Mouse (Mus musculus): ENCODE measurements around the gene Paip2b. TPM values are rescaled to one million over a fixed set of nuclear protein-coding genes. Genes with fewer than 3 reads are reported as not detected.

The Paip2b gene
- total and polyA plus RNA-seq, 3 experiments: 18.4 to 21.0 TPM; not detected in 1

DNA sequence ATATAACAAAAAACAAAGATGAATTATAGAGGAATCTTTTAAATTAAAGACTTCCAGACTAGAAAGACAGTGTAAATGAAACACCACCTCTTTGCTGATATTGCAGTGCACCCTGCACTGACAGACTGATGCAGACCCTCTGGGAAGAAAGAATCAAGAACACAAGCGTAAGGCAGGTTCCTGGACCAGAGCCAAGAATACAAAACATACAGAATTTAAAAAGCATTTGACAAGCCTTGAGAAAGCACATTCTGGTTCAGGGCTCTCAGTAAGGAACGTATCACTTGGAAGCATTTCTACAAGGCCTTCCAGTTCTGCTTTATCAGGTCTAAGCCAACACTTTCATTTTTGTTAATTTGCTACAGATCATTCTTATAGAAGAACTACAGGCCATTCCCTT, 9.7 kb downstream of the Paip2b start:
- no peak for DNase-seq (ENCODE audit: low read depth, low spot score)
- Histone ChIP-seq H3K79me2 (ENCODE audit: control insufficient read depth, insufficient read depth, low read length, poor library complexity) (no peaks in the 10 kb centered on the region), H3K36me3 (ENCODE audit: control insufficient read depth in 1 of 2, insufficient read depth in 2 of 2, low read length in 2 of 2) (0 out of 4 replicates have a peak, but pooled peaks cover 0 to 4% of the 10 kb centered on the region in 2 experiments), H3K9me3 (replicated peaks; ENCODE audit: insufficient read depth, low read length) (no peaks in the 10 kb centered on the region), H3K27me3 (ENCODE audit: control insufficient read depth in 1 of 2, insufficient read depth in 2 of 2, low read length in 2 of 2) (no peaks in the 10 kb centered on the region), H3K27ac (ENCODE audit: control insufficient read depth, low read depth, low read length) (no peak overlapping the region), H3K4me1 (ENCODE audit: control insufficient read depth in 1 of 2, insufficient read depth in 2 of 2, low read length in 2 of 2) (no peaks in the 10 kb centered on the region; a peak in 1 of 4 replicates), H3K4me3 (ENCODE audit: control insufficient read depth in 1 of 2, insufficient read depth in 1 of 2, low read depth in 2 of 2, low read length in 2 of 2) (no peak overlapping the region), H3K9ac (ENCODE audit: control insufficient read depth, low read depth, low read length, poor library complexity, severe bottlenecking) (no peak overlapping the region)
- no peak for TF ChIP-seq USF1 (IDR thresholded peaks at IDR 0.05; ENCODE audit: low read depth, low read length)
- TF ChIP-seq NELFE (IDR thresholded peaks at IDR 0.05; ENCODE audit: low read depth, low read length): no peak
- TF ChIP-seq MAX (IDR thresholded peaks at IDR 0.05; ENCODE audit: low read length): no peak
- TF ChIP-seq MAFK (IDR thresholded peaks at IDR 0.05; ENCODE audit: borderline replicate concordance, low read depth, low read length): no peak
- no peak for TF ChIP-seq GABPA (IDR thresholded peaks at IDR 0.05; ENCODE audit: low read depth, low read length)
- TF ChIP-seq MEF2A (IDR thresholded peaks at IDR 0.05; ENCODE audit: extremely low read depth, insufficient replicate concordance, low read depth, low read length, poor library complexity, severe bottlenecking): no peak

DNA sequence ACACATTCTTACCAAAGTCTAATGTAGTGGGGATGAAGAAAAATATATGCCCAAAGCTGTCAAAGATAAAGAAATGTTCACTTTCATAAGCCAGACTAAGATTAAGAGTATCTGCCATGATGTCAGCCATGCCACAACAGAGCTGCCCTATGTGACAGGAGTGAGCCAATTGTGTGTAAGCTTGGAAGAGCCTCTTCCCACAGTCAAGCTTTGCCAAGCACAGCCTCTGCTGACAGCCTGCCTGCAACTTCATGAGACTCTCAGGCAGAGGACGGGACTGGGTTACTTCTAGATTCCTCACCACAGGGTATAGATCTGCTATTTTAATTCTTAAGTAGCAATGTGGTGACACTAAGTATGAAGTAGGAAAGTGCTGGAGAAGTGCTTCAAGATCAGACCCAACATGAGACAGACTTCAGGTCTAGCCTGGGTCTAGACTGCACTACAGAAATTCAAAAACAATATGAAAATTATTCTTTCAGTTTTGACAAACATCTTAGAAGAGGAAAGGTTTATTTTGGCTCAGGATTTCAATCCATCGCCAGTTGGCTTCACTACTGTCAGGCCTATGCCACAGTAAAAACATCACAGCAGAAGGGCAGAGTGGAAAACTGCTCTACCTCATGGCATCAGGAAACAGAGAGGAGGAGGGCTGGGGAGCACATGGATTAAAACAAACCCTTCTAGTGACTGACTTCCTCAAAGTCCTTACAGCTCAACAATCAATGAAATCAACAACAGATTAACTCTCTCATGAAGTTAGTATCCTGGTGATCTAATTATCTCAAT, 10.6 kb downstream of the Paip2b start:
- DNase-seq (ENCODE audit: low read depth, low spot score): no peak
- Histone ChIP-seq H3K9me3 (replicated peaks; ENCODE audit: insufficient read depth, low read length) (no peaks in the 10 kb centered on the region), H3K27me3 (ENCODE audit: control insufficient read depth in 1 of 2, insufficient read depth in 2 of 2, low read length in 2 of 2) (no peaks in the 10 kb centered on the region), H3K9ac (ENCODE audit: control insufficient read depth, low read depth, low read length, poor library complexity, severe bottlenecking) (no peak overlapping the region), H3K4me1 (ENCODE audit: control insufficient read depth in 1 of 2, insufficient read depth in 2 of 2, low read length in 2 of 2) (no peaks in the 10 kb centered on the region; a peak in 1 of 4 replicates), H3K27ac (ENCODE audit: control insufficient read depth, low read depth, low read length) (no peak overlapping the region), H3K36me3 (ENCODE audit: control insufficient read depth in 1 of 2, insufficient read depth in 2 of 2, low read length in 2 of 2) (0 out of 4 replicates have a peak, but pooled peaks cover 0 to 4% of the 10 kb centered on the region in 2 experiments), H3K4me3 (ENCODE audit: control insufficient read depth in 1 of 2, insufficient read depth in 1 of 2, low read depth in 2 of 2, low read length in 2 of 2) (no peak overlapping the region), H3K79me2 (ENCODE audit: control insufficient read depth, insufficient read depth, low read length, poor library complexity) (no peaks in the 10 kb centered on the region)
- TF ChIP-seq USF1 (IDR thresholded peaks at IDR 0.05; ENCODE audit: low read depth, low read length) (no peak), TAL1 (IDR thresholded peaks at IDR 0.05; ENCODE audit: low read length) (no peak), CHD1 (IDR thresholded peaks at IDR 0.05; ENCODE audit: low read depth, low read length) (no peak), MAFK (IDR thresholded peaks at IDR 0.05; ENCODE audit: borderline replicate concordance, low read depth, low read length) (no peak), GATA1 (IDR thresholded peaks at IDR 0.05; ENCODE audit: low read depth, low read length) (no peak), RCOR1 (IDR thresholded peaks at IDR 0.05; ENCODE audit: low read depth, low read length) (no peak), CHD2 (IDR thresholded peaks at IDR 0.05; ENCODE audit: low read length) (no peak), POLR2A (IDR thresholded peaks at IDR 0.05; ENCODE audit: control insufficient read depth in 1 of 2, insufficient read depth in 1 of 2, low read depth in 1 of 2, low read length in 2 of 2, poor library complexity in 1 of 2) (no peak), KAT2A (conservative IDR thresholded peaks at IDR 0.05; ENCODE audit: low read depth, low read length) (no peak), CTCF (IDR thresholded peaks at IDR 0.05 in 2 of 3, conservative IDR thresholded peaks at IDR 0.05 in 1 of 3; ENCODE audit: control insufficient read depth in 1 of 3, insufficient read depth in 1 of 3, low read depth in 2 of 3, low read length in 3 of 3, poor library complexity in 1 of 3, severe bottlenecking in 1 of 3) (no peak), MAZ (IDR thresholded peaks at IDR 0.05; ENCODE audit: low read depth, low read length) (no peak), EP300 (IDR thresholded peaks at IDR 0.05; ENCODE audit: low read depth in 1 of 2, low read length in 2 of 2) (no peak), E2F4 (IDR thresholded peaks at IDR 0.05; ENCODE audit: borderline replicate concordance, low read depth, low read length) (no peak), SIN3A (IDR thresholded peaks at IDR 0.05; ENCODE audit: low read length) (no peak)

Data from MEL (cell line).